Mouse (Mus musculus) megakaryocyte, adult 5-6 weeks (primary cell): ENCODE results near the gene Ccdc183. TPM values are rescaled to one million over a fixed set of nuclear protein-coding genes. Genes with fewer than 3 reads are reported as not detected.

Experiments used
- ATAC-seq: 2 replicates; pipeline ENCODE4 v1.8.0; 2016; ENCODE audit warnings: mild to moderate bottlenecking, inconsistent platforms; ENCODE audit not compliant: poor library complexity, severe bottlenecking
- total RNA-seq, 2 experiments: library from RNA; stranded (forward) in 1 of 2; stranded (reverse) in 1 of 2; fragments of 153-499, 151-499 nt in 1 of 2; fragments of 221-1000, 200-1000 nt in 1 of 2; gene quantifications; 2 replicates each; pipeline versions ENCODE4 v1.2.3 to v1.2.4; 2015 to 2017

Ccdc183 gene
- not detected in 2 replicates for total RNA-seq (2015)
- not detected in 2 replicates for total RNA-seq (2017)

DNA sequence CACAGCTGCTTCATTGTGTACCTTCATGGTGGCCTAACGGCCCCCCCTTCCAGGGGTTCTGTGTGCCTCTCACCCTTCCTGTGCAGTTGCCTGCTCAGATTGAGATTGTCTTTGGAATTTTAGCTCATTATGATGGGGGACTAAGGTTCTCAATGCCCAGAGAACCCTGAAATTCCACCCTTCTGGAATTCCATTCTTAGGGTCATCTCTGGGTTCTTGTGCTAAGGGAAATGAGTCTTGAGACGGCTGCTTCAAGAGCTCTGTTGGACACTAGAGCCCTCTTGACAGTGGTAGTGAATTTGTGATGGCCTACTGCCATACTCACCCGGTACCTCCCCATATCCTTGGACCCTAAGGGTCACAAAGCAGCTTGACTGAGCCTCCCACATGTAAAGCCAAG is at the start of gene Ccdc183:
Ccdc183 (minus strand) TSS at position 101 of the 400 bp plus-strand sequence.
- ATAC-seq = no peak

DNA sequence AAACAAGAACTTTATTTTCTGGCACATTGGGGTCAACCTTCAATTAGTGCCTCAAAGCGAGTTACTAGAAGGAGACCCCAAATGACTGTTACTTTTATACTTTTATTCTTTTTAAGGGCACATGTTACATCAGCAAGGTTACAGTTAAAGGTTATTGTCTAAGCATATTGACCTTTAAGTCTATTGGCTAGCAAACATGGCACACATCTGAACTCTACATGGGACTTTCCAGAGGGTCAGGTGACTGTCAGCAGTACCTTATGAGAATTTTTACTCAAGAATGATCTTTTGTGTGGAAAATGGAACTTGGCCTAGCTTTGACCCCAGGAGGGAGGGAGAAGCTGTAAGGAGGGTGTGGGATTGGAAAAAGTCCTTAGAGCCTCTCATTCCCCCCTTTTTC is 49.0 kb upstream of the Ccdc183 start:
- ATAC-seq = no peak

DNA sequence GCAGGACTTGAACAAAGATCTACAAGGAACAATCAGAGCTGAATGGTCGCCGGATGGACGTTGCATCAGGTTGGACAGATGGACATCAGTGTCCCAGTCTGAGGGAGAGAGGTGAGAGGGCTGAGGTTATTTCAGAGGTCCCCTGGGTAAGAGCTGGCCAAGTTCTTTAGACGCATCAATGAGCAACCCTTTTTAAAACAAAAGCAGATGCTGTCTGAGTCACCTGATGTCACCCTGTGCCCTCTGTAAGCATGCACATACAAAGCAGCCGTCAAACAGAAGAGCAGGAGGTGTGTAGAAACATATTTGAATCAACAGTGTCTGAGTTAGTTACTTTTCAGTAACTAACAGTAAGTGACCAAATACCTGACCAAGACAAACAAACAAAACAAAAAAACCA is 46.6 kb upstream of the Ccdc183 start:
- no peak for ATAC-seq

DNA sequence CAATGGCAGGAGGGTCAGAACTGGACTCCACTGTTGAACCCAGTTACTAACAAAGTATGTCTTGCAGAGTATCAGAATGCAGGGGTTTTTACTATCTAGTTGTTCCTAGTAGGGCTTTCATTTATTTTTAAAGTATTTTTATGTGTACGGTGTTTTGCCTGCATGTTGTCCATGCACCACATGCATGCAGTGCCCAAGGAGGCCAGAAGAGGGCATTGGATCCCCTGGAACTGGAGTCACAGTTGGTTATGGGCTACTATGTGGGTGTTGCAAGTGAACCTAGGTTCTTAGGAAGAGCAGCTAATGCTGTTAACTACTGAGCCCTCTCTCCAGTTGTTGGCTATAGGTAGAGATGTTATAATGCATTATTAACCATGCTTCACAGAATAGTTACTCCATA is 46.0 kb upstream of the Ccdc183 start:
- no peak for ATAC-seq

DNA sequence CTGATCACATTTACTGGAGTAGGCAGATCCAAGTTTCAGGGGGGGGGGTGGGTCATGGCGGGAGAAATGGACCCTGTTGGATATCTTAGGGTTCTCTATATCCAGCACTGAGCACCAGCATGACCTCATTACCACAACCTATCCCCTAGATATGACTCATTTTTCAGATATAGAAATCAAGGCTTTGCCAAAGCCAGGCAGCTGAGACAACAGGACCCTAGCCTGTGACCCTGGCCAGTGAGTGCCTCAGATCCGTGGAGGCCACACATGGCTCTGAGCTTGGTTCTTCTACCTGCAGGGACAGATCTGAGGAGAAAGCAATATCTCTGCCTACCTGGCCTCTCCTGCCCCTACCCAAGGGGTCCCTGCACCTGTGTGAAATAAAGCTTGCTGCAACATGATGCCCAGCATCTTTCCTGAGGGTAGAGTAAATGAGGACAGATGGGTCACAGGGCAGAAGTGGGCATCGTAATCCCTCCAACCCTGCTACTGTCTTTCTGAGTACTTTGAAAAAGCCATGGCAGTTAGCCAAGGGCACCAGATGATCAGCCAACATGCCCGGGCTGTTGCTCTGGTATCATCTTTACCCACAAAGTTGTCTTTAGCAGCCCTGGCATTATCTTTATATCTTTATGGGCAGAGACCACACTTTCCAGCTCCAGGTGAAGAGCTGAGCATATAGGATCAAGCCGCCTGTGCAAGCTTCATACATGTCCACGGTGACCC is 43.9 kb upstream of the Ccdc183 start:
- ATAC-seq = no peak

DNA sequence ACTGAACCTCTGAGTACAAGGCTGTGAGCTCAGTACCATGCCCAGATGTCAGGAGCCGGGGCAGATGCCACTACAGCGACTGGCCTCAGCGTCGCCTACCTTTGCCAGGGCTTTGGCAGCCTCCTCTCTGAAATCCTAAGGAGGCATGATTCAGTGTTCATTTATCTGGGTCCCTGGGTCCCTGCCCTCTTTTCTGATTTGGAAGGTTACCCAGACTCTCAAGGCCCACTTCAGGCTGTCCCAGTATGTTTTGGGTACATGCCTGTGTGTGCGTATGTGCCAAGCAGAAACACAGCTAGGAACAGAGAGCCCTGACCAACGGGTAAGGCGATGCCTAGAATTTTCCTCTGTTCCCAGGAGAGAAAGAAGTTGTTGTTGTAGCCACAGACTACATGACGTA is 42.8 kb upstream of the Ccdc183 start:
- no peak for ATAC-seq

DNA sequence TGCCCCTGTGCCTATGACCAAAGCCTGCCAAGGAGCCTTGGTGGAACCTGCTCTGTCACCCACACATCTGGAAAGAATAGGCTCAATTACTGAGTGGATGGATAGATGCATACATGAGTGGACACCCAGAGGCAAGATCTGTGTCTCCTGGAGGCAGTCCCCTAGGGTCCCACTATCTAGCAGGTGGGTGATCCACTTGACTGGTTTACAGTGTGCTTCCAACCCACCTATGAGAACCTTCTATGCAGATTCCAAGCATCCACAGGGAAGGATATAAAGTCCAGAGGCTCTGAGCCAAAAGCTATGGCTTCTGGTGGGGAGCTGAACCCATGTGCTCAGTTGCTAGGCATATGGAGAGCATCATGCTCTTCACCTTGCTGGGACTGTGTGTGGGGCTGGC is 40.2 kb upstream of the Ccdc183 start, which contains the start of gene Lcn5:
Lcn5 (plus strand) TSS at position 301 of the 400 bp plus-strand sequence.
- no peak for ATAC-seq

DNA sequence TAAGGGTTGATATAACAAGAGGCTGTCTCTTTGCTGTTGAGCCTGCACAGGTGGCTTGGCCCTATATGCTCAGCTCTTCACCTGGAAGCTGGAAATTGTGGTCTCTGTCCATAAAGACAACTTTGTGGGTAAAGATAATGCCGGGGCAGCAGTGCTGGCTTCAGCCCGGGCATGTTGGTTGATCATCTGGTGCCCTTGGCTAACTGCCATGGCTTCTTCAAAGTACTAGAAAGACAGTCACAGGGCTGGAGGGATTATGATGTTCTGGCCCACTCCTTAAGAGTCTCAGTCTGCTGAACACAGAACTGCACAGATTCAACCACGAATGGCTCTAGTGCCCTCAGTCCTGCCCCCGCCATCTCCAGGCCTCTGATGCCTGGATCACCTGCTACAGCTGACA is 39.8 kb upstream of the Ccdc183 start:
- ATAC-seq = no peak

DNA sequence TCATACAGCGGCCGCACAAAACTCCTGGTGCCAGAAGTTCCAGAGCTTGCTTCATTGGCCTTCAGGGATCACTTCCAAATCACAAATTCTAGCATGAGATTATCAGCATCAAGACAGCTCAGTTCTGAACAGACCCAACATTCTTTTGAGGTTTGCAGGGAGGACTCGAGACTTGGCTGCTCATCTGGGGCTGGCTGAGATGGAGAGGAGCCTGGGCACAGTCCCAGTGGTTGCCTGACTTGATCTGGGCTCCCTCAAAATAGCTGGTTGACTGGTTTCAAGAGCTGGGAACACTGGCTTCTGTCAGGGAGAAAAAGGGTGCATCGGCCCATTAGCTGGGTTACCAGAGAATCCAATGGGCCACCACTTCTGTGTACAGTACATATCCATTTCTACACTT is 39.2 kb upstream of the Ccdc183 start:
- ATAC-seq = no peak

DNA sequence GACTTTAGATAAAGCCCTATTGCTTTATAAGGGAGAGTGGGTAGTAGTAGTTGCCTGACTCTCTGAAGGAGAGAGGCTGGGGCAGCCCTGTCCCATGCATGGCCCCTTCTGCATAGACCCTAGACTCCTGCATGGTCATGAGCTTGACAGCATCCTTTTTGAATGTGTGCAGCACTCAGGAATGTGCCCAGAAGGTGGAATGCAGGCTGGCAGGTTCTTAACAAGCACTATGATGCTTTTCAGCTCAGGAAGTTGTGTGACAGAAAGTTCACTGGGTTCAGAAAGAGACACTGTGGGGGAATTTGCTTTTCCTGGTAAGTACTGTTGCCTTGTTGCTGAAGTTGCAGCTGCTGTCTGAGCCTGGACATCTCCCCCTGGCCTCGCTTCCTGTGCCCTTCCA is 37.0 kb upstream of the Ccdc183 start:
- ATAC-seq = no peak

DNA sequence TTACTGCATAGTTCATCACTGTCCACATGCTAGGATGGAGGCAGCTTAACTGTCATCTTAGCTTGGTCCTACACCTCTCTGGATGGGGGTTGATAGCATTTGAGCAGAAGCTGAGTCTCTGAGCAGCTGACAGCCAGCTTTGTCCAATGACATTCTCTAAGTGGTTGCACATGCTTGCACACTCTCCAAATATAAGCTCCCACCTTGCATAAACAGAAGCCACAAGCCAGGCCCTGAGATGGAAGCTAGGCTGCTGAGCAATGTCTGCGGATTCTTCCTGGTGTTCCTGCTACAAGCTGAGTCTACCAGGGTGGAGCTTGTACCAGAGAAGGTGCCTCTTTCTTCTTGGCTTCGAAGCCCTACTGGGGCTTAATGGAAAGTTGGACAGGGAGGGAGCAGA is 35.4 kb upstream of the Ccdc183 start, which contains the start of gene Lcn8:
Lcn8 (plus strand) TSS at position 219 of the 400 bp plus-strand sequence.
- no peak for ATAC-seq

DNA sequence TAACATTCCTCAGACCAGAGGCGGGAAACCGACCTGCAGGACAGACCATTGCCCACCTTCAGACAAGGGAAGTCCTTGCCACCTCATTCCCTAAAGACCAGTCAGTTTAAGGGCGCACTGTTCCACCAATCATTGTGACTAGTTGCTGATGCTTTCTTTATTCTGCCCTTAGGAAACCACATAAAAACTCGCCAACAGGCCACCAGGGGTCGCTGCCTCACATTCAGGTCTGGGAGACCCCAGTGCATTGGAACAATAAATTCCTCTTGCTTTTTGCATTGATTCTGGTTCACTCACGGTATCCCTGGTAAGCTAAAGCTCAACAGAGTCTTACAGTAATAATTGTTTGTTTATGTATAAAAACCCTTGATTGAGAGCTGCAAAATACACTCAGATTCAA is 22.4 kb upstream of the Ccdc183 start:
- no peak for ATAC-seq

DNA sequence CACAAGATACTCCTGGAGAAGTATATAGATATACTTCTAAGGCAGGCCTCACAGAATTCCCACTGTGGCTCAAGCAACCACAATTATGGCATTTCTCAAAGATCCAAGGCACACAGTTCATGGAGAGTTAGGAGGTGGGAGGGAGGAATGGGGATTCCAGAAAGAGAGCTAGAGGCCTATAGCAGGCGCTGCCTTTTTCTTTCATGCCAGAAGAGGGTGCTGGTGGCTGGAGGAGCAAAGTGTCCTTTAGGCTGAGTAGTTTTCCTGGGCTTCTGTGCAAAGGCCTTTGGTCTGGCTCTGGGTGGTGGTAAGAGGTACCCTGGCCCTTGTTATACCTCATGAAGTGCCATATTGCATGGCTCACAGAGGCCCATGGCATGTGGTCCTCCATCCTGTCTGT is 16.6 kb upstream of the Ccdc183 start:
- ATAC-seq = no peak

DNA sequence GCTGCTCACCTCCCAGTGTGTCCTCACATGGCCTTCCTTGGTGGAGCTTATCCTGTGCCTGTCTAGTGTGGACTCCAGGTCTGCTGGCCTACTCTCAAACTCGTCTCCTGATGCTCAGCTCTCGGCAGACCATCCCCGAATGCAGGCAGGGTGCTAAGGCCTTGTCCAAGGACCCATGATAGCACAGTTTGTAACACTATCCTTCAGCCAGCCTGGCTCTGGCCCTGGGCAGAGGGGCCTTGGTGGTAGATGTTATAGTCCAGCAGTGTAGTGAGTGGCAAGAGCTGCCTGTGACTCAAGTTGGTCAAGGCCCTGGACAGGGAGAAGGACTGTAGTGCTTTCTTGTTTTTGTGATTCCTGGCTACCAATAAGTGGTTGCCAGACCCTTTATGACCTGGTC is 16.1 kb upstream of the Ccdc183 start:
- no peak for ATAC-seq

DNA sequence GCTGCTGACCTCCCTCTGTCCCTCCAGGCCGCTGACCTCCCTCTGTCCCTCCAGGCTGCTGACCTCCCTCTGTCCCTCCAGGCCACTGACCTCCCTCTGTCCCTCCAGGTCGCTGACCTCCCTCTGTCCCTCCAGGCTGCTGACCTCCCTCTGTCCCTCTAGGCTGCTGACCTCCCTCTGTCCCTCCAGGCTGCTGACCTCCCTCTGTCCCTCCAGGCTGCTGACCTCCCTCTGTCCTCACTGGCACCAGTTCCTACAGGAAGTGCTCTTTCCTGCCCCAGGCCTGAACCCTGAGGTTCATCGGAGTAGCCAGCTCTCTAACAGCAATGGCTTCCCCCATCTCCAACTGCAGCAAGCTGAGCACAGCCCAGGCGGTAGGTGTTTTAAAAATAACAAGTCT is 11.3 kb upstream of the Ccdc183 start:
- ATAC-seq = no peak

DNA sequence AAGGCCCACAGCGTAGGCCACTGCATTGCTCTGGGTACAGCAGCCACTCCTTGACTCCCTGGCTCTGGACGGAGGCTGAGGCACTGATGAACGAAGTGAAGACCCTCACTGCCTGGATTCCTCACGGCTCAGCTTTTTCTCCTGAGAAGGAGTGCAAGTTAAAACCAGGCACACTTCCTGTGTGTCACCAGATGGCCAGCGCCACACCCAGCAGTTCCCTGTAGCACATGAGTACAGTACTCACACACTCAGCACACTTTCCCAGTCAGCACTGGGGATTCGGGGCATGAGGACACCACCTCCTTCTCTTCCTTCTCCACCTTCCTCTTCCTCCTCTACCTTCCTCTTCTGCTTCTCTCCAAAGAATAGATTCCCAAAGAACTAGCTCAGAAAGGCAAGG is 10.3 kb upstream of the Ccdc183 start, which contains the start of gene Fcna:
Fcna (minus strand) TSS at position 220 of the 400 bp plus-strand sequence.
- no peak for ATAC-seq

DNA sequence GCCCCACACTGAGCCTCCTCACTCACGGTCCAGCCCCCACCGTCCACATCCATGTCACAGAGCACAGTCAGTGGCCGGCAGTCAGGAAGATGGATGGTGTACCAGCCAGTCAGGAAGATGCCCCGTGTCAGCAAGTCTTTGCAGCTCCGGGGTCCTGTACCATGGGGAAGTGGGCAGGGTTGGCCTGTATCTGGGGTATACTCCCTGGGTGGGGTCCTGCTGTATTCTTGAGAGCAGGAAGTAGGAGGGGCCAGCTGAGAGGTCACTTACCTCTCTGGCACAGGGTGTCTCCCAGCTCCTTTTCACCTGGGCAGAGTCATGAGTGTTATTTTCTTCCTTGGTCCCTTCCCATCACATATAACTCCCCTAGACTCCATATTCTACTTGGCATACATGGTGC is 8.5 kb upstream of the Ccdc183 start:
- ATAC-seq = no peak

DNA sequence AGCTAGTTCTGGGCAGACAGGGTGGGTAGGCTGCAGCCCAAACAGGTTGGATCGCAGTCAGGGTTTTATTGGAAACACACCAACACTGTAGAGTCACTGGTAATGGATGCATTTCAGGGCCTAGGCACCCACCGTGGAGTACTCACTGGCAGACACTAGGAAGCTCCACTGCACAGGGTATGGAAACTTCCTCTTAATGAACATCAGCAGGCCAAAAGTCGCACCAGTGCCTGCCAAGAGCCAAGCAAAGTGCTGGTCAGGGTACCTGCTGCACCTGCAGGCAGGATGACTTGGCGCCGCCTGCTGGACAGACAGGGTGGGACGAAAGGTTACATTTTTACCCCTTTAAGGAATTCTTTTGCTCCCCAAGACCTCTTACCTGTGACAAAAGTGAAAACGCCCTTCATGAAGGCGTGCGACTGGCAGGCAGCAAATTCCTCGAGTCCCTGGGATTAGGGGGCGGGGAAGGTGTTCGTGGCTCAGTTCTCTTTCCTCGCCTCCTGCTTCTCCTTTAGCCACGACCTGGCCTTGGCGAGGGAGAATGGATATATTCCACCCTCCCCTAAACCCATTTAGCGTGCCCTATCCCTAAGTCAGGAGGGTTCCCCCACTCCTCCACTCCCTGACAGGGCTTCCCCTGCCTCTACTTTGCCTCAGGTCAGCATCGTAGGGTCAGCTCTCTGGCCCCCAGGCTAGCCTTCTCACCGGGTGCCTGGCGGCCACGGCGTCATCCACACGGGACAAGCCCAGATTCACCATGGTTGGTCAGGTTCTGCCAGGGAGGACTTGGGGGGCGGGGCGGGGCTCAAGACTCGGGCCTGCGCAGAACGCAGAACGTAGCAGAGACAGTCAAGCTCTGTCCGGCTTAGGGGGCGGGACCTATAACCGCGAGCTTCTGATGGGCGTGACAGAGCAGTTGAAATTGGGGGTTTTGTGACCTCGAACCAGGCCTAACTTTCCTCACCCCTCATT is 4.0 kb upstream of the Ccdc183 start, which contains the start of gene Tmem141:
Tmem141 (minus strand) TSS at position 777 of the 972 bp plus-strand sequence.
- peak; percentile 90 for ATAC-seq

DNA sequence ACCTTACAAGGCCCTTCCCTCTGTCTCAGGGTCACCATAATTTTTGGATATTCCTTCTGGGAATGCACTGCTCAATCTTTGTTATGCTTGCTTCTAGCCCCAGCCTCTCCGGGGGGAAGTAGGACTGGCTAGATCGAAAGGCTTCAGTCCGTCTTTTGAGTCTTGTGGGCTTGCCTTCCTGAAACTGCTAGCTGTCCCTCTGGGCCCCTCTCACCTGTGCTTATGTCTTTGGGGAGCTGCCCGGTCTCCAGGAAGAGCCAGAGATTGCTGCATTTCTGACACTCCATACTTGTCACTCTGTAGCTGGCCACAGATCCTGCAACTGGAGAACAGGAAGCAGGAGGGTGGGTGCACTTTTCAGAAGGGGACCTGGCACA is 3.4 kb upstream of the Ccdc183 start:
- no peak; the same call in 1 of the 2 replicates for ATAC-seq

DNA sequence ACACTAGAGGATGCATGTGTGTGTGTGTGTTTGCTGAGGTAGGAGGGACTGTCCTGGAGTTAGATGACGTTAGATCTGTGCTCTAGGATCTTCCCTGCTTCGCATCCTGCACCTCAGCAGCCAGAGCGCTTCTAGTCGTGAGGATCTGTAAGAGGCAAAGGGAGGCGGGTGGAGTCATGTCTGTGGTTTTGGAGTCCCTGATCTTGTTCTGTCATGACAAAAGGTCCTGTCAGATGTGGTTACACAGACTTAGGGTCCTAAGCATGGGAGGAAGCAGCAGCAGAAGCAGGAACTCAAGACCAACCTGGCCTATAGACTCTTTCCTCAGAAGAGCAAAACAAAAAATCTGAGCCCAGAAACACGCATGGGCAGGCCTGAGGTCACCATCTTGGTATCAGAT is 2.9 kb upstream of the Ccdc183 start:
- ATAC-seq = no peak

DNA sequence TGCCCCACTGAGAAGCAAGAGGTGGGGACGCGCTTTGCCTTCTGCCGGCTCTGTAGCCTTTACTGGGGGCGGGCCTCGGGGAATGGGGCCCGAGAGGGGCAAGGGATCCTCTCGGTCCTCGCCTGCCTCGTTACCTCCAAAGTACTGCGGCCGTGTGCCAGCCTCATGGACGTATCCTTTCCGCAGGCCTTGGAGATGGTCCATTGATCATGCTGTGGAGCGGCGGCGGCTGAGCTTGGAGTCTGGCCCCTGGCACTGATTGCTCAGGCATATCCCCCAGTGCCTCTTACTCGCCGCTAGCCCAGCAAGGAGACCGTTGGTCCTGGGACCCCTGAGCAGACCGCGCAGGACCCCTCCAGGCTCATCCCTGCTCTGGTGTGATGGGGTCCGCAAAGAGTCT is 1.1 kb downstream of the Ccdc183 start:
- ATAC-seq = no peak

DNA sequence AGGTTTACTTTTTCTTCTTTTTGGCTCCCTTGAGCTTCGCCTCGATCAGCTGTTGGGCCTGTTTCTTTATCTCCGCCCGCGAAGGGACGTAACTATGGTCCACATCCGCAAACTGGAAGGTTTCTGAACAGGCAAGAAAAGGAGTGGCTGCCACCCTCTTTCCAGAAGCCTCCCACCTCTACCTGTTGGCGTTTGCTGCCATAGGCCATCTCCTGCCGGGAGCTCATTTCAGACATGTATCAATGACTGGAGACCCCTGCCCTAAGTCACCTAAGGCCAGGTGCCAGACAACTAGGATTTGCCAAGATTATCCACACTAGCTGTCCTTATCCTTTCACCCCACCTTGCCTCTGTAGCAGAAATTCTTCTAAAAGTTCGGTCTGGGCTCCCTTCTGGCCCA is 8.8 kb downstream of the Ccdc183 start:
- peak; percentile 43 for ATAC-seq
